Mouse (Mus musculus) monocyte, adult 5-6 weeks (primary cell): ENCODE results near the gene Acin1. TPM values are rescaled to one million over a fixed set of nuclear protein-coding genes. Genes with fewer than 3 reads are reported as not detected.

Experiments
- ATAC-seq: fragments of 153-309, 156-312 bp; replicated peaks from 2 replicates; pipeline ENCODE4 v1.8.0; 2017; ENCODE audit warnings: mild to moderate bottlenecking; ENCODE audit not compliant: low TSS enrichment, insufficient number of reproducible peaks, severe bottlenecking, poor library complexity, low FRiP score
- total RNA-seq: library from RNA; stranded (forward); fragments of 200-1000, 200-491, 200-594 nt; gene quantifications from 3 replicates; pipeline ENCODE4 v1.2.3, GENCODE M21; 2017

The Acin1 gene
- total RNA-seq, 1 experiment from 2014 or later: 322 TPM

DNA sequence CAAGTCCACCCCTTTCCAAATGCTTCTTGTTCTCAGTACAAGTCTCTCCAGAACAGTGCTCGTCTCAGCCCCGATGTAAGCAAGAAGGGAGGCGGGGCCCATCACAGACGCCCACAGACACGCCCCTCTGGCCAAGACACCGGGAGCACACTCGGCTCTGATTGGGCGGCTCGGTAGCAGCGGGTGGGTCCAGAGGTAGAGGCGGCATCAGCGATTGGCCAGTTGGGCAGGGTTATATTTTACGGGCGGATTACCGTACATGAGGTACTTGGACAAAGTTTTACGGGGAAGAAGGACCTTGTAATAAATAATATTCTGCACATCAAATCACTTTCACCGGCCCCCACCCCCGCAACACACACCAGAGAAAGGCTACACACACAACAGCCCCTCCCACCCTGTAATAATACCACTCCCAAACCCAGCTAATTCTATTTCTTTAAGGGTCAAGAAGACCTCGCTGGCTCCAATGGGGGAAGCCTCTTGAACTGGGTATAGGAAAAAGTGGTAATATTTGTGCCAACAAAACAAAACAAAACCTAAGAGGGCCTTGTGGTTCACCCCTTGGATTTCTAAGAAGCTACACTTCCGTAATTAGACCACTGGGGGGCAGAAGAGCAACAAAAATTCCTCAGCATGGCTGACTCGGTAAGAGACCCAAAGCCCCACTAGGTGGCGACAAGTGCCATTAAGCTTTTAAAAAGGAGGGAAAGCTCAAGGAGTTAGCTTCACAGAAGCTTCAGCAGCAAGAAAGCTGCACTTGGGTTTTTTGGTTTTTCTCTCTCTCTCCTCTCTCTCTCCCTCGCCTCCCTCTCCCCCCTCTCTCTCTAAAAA, 35.9 kb downstream of the Acin1 start:
- peak; percentile 73 for ATAC-seq

- ATAC-seq: no peak
Observed at GRCm38 (mm10) chr14:54647900-54648299, 38.8 kb downstream of the Acin1 start.

DNA sequence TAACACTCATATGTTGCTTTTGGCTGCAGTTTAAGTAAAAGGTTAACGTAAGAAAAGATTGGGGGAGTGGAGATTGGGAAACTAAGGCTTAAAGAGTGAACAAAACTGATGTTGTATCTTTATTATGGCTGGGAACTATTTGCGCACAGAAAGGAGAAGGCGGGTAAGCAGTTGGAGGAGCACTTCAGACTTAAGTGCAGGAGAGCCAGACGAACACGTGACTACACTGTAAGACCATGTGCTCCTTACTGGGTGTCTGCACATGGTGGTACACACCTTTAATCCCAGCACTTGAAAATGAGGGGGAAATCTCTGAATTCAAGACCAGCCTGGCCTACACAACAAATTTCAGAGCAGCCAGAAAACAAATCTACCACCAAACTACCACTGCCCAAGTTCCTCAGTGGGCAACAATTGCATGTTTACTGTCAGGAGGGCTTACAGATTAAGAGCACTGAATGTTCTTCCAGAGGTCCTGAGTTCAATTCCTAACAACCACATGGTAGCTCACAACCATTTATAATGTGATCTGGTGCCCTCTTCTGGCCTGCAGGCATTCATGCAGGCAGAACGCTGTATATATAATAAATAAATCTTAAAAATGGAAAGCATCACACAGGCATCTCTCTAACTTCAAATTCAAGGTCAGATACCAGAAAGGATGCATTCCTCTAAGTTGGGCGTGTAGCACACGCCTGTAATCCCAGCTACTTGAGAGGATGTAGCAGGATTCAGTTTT, 39.7 kb downstream of the Acin1 start:
- no peak for ATAC-seq

GRCm38 (mm10) chr14:54646455-54646854, 40.3 kb downstream of the Acin1 start:
- no peak for ATAC-seq

- no peak for ATAC-seq
Observed at GRCm38 (mm10) chr14:54644294-54644693, 42.4 kb downstream of the Acin1 start.

DNA sequence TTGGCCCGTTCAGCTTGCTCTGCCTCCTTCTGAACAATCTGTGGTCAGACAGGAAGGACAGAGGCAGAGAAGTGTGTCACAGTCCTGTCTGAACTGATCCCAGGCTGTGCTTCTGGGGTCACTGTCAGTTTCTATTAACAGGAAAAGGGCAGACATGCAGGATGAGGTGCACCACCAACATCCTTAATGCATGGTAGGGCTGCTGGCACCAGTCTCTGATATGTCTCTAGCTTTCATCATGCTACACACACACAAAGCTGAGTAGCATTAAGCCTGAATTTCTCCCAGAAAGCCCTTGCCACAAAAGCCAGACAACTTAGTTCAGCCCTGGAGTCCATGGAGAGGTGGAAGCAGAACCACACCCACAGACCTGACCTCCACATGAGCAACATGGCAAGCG, 43.7 kb downstream of the Acin1 start:
- no peak for ATAC-seq

DNA sequence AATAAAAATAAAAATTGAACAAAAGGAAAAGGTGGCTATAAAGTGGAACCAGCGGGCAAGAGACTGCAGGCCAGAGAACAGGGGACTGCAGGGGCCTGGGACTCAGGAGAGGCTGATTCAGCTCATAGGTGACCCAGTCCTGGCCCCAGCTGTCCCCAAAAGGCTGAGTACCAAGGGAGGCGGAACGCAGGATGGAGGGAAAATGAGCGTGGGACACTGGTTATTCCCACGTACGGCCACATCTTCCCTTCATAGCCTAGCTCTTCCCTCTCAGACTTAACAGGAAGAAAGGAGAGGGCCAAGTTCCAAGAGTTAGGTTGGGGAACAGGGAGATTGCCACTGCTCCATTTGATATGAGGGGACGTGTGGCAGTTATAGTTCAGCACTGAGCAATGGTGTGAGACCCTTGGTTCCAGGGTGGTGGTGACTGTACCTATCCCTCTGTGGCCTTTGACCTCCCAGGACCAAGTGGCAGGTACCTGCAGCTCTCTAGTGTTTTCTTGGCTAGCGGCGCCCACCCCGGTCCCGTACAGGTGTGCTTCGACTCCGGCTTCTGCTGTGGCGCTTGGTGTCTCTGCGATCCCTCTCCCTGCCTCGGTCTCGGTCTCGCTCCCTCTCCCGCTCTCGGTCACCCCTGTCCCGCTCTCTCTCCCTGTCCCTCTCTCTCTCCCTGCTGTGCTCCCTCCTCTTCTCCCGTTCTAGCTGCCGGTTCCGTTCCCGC, 44.3 kb downstream of the Acin1 start:
- ATAC-seq: no peak

GRCm38 (mm10) chr14:54641305-54641969, 45.3 kb downstream of the Acin1 start, which contains the start of gene Cdh24:
Gene Cdh24 (minus strand): TSS chr14:54641364.
- ATAC-seq: peak; percentile 54

DNA sequence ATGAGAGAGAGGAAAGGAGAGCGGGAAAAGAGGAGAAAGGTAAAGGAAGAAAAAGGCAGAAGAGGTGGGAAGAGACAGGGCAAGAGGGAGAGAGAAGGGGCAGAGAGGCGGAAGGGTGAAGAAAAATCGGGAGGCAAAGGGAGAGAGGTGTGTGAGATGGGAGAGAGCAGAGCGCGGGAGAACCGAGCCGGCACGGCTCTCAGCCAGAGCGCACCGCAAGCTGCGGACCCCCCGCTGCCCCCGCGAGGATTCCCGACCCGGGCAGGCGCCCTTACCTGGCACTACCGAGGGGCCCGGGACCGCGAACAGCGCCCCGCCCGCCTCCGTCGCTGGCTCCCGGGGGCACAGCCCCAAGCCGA, 45.8 kb downstream of the Acin1 start, which contains the start of gene Gm17606:
TSS of gene Gm17606 (plus strand) at position 7 of the 359 bp plus-strand sequence.
- ATAC-seq: no peak

DNA sequence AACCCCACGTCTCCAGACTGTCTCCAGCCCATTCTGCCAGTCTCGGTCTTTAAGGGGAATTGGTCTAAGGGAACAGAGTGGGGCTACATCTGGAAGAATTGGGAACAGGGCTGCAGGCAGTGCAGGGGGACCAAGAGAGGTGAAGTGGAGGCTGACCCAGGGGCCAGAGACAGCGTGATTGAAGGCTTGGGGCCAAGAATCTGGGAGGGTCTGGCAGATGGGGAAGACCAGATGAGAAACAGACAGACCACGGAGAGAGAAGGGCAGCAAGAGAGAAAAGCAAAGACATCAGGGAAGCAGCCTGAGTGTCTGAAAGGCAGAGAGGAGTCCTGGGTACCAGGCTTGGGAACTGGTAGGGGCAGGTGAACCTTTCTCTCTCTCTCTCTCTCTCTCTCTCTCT, 46.6 kb downstream of the Acin1 start:
- ATAC-seq: no peak

DNA sequence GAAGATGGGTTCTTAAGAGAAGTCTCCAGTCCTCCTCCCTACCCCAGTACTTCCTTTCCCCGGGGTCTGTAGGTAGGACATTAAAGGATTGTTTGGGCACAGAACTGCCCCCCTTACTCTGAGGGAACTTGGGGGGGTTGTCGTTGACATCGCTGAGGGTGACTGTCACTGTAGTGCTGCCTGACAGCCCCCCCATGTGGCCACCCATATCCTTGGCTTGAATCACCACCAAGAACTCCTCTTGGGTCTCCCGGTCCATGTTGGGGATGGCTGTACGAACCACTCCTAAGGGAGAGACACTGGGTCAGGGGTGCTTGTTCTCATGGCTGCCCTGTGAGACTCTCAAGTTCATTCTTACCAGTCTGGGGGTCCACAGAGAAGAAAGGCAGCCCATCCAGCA, 48.5 kb downstream of the Acin1 start:
- ATAC-seq: no peak

DNA sequence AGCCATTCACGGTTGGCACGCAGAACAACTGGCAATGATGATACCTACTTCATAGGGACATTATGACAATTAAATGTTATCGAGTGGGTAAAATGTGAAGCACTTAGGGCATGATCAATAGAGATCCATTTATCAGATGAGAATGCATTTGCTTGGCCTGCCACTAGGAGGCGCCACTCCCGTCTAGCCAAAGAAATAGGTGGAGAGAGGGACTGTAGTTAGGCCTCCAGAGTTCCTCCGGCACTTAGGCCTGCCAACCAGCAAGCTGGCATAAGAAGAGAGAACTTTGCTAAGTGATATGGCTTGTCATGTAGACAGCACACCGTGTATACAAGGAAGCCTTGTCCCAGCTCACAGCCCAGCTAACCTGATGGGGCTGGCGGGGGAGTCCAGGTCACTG, 49.8 kb downstream of the Acin1 start:
- no peak for ATAC-seq

DNA sequence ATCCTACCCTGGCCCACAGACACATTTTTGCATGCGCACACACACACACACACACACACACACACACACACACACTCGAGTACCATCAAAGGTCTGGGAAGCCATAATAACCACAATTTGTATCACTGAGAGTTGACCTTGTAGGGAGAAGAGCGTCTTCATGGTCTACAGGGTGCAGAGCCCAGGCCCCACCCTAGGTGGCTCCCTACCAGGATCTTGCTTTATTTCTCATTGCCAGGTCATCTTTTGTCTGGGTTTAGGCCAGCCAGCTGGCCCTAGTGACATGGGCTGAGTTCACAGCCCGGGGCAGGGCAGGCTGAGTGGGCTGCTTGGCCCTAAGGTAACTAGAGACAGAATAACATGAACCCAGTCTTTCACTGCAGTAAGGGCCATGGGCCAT, 52.5 kb downstream of the Acin1 start:
- ATAC-seq: no peak

DNA sequence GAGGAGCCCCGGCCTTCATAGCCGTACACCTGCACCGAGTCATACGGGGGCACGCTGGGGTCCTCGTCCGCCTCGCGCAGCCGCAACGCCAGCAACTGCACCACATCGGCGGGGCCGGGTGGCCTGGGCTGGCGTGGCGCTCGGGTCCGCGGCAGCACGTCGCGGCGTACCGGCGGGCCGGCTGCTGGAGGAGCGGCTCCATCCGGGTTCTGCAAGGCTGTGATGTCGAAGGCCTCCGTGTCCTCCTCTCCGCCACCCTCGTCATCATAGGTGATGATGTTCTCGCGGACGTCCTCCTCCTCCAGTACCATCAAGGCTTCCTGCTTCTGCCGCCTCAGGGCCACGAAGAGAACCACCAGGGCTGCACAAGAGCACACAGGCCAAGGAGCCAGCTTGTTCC, 54.5 kb downstream of the Acin1 start:
- ATAC-seq: no peak

GRCm38 (mm10) chr14:54631240-54631599, 55.5 kb downstream of the Acin1 start:
- ATAC-seq: no peak

GRCm38 (mm10) chr14:54630583-54631239, 56.0 kb downstream of the Acin1 start:
- 0 out of 2 replicates have a peak, but pooled peaks have one; percentile 14 for ATAC-seq

DNA sequence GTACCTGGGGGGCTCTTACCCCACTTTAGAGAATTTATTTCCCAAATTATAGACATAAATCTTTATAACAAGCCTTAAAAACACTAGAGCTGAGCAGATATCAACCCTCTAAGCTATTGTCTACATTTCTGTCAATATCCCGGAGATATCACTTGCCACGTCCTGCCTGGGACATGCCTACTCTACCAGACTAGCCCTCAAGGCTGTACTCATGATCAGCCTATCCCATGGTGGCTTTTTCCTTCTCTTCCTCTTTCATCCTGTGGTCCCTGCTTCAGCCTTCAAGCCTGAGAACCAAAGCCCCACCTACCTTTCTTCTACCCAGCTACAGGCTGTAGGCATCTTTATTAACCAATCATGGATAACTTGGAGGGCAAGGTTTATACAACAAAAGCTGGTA, 56.9 kb downstream of the Acin1 start:
- no peak for ATAC-seq

DNA sequence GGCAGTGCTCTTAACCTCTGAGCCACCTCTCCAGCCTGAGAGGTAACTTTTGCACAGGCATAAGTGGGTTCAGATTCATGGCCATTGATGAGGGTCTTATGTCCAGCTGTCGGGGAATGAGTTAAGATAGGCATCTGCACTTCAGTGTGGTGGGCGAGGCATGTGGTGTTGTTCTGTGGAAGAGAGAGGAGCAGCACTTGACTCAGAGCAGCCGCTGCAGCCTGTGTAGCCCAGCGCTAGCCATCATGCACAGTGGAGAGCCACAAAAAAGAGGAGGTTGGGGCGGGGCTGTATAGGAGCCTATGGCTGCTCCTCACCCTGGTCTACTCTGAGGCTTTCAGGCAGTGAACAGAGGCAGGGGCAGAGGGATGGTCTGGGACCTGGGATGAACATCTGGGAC, 58.6 kb downstream of the Acin1 start:
- ATAC-seq: no peak
